Mouse (Mus musculus): Measurements from ENCODE around the gene Flna.

DNA sequence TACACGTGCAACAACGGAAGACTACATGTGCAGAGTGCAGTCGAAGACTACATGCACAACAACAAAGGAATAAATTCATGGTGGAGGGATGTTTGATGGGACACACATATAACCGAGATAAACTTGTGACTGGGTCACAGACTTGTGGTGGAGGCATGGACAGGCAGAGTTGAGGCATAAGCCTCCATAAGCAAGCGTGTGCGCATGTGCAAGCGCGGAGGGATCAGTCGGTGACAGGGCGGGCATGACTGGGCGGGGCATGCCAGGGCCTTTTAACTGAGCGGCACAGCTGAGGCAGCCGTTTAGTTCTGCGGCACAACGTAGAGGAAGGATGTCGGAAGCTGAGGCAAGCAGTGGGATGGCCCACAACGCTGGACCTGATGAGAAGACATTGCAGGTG is 72.7 kb downstream of the Flna start, which contains the start of gene Tktl1:
- TF ChIP-seq POLR2A (IDR thresholded peaks at IDR 0.05; ENCODE audit: insufficient read length, low read depth) (no peak), POLR2AphosphoS2 (IDR thresholded peaks at IDR 0.05; ENCODE audit: insufficient read length, low read depth) (no peak), MAX (IDR thresholded peaks at IDR 0.05; ENCODE audit: low read depth) (no peak), TCF12 (IDR thresholded peaks at IDR 0.05; ENCODE audit: insufficient read depth, poor library complexity, severe bottlenecking) (no peak), MYOG (IDR thresholded peaks at IDR 0.05; ENCODE audit: control insufficient read depth in 1 of 3, insufficient read depth in 1 of 3, insufficient read length in 2 of 3, low read depth in 2 of 3) (no peak), TCF3 (IDR thresholded peaks at IDR 0.05; ENCODE audit: insufficient read length, low read depth) (no peak), MYOD1 (IDR thresholded peaks at IDR 0.05; ENCODE audit: control insufficient read depth in 1 of 3, insufficient read length in 2 of 3, low read depth in 2 of 3) (no peak), E2F4 (IDR thresholded peaks at IDR 0.05; ENCODE audit: insufficient read depth) (no peak), USF1 (IDR thresholded peaks at IDR 0.05; ENCODE audit: low read depth) (no peak), SRF (IDR thresholded peaks at IDR 0.05; ENCODE audit: control insufficient read depth, insufficient read length, low read depth) (no peak)
